Mouse (Mus musculus): ENCODE measurements around the gene Gm37240. TPM values are rescaled to one million over a fixed set of nuclear protein-coding genes. Genes with fewer than 3 reads are reported as not detected.

The Gm37240 gene
- polyA plus RNA-seq, 1 experiment: 1.9 TPM

DNA sequence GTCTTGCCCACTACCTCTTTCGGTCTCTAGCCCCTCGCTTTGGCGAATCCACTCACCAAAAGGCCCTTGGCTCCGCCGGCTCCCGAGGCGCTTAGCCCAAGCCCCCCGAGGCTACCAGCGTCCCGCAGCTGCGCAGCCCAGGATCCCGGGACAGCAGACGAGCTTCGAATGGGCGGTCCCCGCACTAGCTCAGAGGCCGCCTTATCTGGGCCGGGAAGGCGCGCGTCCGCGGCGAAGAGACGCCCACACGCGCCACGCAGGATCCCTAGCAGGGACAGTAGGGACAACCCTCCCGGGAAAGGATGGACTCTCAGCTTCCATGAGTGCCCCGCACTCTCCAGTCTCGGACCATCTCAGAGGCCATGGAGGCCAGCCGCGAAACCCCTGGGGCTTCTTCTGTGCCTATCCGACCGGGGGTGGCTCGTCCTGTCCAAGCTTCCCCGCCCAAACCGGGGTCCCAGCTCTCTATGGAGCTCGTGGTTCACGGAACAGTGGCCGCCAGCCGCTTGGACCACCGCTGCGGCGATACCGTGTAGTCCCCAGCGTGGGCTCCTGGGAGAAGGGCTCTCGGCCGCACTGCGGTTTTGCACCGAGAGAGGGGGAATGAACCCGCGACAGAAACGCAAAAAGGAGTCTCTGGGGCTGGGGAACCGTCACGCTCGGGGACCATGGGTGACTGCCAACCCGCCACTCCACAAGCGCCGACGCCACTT lies 1407.9 kb downstream of the Gm37240 start:
- peak; percentile 58 for TF ChIP-seq POLR2A (IDR thresholded peaks at IDR 0.05; ENCODE audit: low read depth, low read length)
- no peak for TF ChIP-seq CTCF (IDR thresholded peaks at IDR 0.05; ENCODE audit: borderline replicate concordance, insufficient read depth, low read length)
- Histone ChIP-seq H3K27ac (ENCODE audit: insufficient read depth, low read length) (no peak overlapping the region), H3K4me3 (ENCODE audit: insufficient read depth, low read length) (peak overlapping the region; percentile 69), H3K4me1 (ENCODE audit: control insufficient read depth, insufficient read depth, low read length) (0 out of 2 replicates have a peak, but pooled peaks cover 4% of the 10 kb centered on the region)

DNA sequence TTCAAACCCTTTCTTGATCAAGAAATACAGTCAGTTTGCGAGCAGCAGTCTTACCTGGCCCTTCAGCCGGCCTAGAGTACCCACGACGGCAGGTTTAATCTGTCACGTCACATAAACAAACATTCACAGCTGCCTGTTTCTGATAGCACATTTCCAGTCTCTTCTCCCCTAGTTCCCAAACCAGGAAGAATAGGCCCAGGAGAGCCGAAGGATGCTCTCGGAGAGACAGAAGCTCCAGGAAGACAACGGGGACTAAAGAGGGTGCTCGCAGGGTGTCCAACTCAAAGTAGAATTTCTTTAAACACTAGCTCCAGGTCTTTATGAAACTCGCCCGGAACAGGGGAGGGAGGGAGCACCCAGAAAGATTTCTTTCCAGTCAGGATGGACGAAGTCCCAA lies 1408.4 kb downstream of the Gm37240 start:
- TF ChIP-seq POLR2A (IDR thresholded peaks at IDR 0.05; ENCODE audit: low read depth, low read length): no peak
- TF ChIP-seq CTCF (IDR thresholded peaks at IDR 0.05; ENCODE audit: borderline replicate concordance, insufficient read depth, low read length): no peak
- Histone ChIP-seq H3K4me3 (ENCODE audit: insufficient read depth, low read length) (peak overlapping the region; percentile 69), H3K27ac (ENCODE audit: insufficient read depth, low read length) (no peak overlapping the region), H3K4me1 (ENCODE audit: control insufficient read depth, insufficient read depth, low read length) (0 out of 2 replicates have a peak, but pooled peaks cover 4% of the 10 kb centered on the region)

GRCm38 (mm10) chr3:84478195-84478594 lies 1409.1 kb downstream of the Gm37240 start:
- Histone ChIP-seq H3K4me1 (ENCODE audit: control insufficient read depth, insufficient read depth, low read length) (0 out of 2 replicates have a peak, but pooled peaks cover 4% of the 10 kb centered on the region), H3K27ac (ENCODE audit: insufficient read depth, low read length) (no peak overlapping the region), H3K4me3 (ENCODE audit: insufficient read depth, low read length) (peak overlapping the region; percentile 69)
- TF ChIP-seq CTCF (IDR thresholded peaks at IDR 0.05; ENCODE audit: borderline replicate concordance, insufficient read depth, low read length) (no peak), POLR2A (IDR thresholded peaks at IDR 0.05; ENCODE audit: low read depth, low read length) (no peak)

GRCm38 (mm10) chr3:84477498-84477897 lies 1409.8 kb downstream of the Gm37240 start:
- Histone ChIP-seq H3K4me3 (ENCODE audit: insufficient read depth, low read length) (0 out of 2 replicates have a peak overlapping the region, but pooled peaks have one; percentile 69), H3K4me1 (ENCODE audit: control insufficient read depth, insufficient read depth, low read length) (0 out of 2 replicates have a peak, but pooled peaks cover 4% of the 10 kb centered on the region), H3K27ac (ENCODE audit: insufficient read depth, low read length) (no peak overlapping the region)
- no peak for TF ChIP-seq CTCF (IDR thresholded peaks at IDR 0.05; ENCODE audit: borderline replicate concordance, insufficient read depth, low read length)
- no peak for TF ChIP-seq POLR2A (IDR thresholded peaks at IDR 0.05; ENCODE audit: low read depth, low read length)

GRCm38 (mm10) chr3:84474981-84475775 lies 1412.1 kb downstream of the Gm37240 start:
- TF ChIP-seq POLR2A (IDR thresholded peaks at IDR 0.05; ENCODE audit: low read depth, low read length): no peak
- no peak for TF ChIP-seq CTCF (IDR thresholded peaks at IDR 0.05; ENCODE audit: borderline replicate concordance, insufficient read depth, low read length)
- Histone ChIP-seq H3K27ac (ENCODE audit: insufficient read depth, low read length) (no peak overlapping the region), H3K4me3 (ENCODE audit: insufficient read depth, low read length) (no peak overlapping the region), H3K4me1 (ENCODE audit: control insufficient read depth, insufficient read depth, low read length) (0 out of 2 replicates have a peak, but pooled peaks cover 4% of the 10 kb centered on the region)

DNA sequence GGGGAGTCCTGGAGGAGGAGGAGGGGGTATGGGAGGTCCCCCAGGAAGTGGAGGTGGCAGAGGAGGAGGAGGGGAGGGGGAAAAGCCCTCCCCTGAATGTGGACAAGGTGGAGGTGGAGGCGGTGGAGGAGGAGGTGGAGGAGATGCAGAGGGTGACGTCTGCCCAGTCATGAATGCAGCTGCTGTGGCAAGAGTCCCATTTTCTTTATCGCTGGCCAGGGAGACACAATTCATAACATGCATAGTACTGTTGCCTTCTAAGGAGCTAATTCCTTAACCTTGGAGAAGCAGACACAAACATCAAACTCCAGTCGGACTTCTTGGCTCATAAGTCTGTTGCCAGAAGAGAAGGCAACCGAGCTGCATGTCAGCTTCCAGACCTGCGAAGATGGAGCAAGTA lies 1412.9 kb downstream of the Gm37240 start:
- H3K4me3 ChIP-seq (ENCODE audit: insufficient read depth, low read length): no peak overlapping the region
- no peak overlapping the region for H3K27ac ChIP-seq (ENCODE audit: insufficient read depth, low read length)
- 0 out of 2 replicates have a peak, but pooled peaks cover 4% of the 10 kb centered on the region for H3K4me1 ChIP-seq (ENCODE audit: control insufficient read depth, insufficient read depth, low read length)
- no peak for TF ChIP-seq CTCF (IDR thresholded peaks at IDR 0.05; ENCODE audit: borderline replicate concordance, insufficient read depth, low read length)
- TF ChIP-seq POLR2A (IDR thresholded peaks at IDR 0.05; ENCODE audit: low read depth, low read length): no peak

DNA sequence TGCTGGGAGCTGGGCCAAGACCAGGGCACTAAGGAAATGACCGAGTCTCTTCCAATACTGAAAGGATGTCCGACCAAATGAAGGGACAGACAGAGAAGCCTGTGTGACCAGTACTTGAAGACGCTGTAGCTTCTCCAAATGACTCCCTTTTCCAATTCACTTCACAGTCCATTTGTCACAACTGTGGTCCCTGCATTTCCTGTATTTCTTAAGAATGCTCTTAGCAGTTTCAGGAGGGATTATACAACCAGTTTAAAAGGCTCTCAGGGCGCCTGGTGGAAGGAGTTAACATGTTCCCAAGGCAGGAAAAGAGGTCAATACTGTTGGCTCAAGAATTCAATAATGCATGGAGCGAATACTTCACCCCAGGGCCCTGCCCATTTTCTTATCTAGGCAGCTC lies 1414.4 kb downstream of the Gm37240 start:
- Histone ChIP-seq H3K27ac (ENCODE audit: insufficient read depth, low read length) (no peak overlapping the region), H3K4me3 (ENCODE audit: insufficient read depth, low read length) (no peak overlapping the region), H3K4me1 (ENCODE audit: control insufficient read depth, insufficient read depth, low read length) (0 out of 2 replicates have a peak, but pooled peaks cover under 1% of the 10 kb centered on the region)
- TF ChIP-seq CTCF (IDR thresholded peaks at IDR 0.05; ENCODE audit: borderline replicate concordance, insufficient read depth, low read length) (no peak), POLR2A (IDR thresholded peaks at IDR 0.05; ENCODE audit: low read depth, low read length) (no peak)

DNA sequence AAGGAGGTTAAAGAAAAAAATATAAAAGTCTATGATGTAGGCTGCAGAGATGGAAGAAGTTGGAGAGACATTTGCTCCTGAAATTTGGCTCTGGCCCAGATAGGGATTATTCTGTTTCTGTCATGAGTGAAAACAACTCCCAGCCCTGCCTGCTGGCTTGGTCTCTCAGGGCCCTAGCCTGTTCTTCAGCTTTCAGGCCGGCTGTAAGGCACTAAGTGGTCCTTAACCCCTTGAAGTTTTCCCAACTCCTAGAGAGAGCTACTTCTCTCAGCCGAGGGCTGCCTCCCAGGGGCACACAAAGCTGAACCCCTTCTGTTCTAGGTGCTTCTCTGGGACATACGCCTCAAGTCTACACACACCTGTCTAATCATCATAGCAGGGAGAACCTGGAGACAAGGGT lies 1414.8 kb downstream of the Gm37240 start:
- Histone ChIP-seq H3K27ac (ENCODE audit: insufficient read depth, low read length) (no peak overlapping the region), H3K4me1 (ENCODE audit: control insufficient read depth, insufficient read depth, low read length) (peaks cover 4% of the 10 kb centered on the region), H3K4me3 (ENCODE audit: insufficient read depth, low read length) (no peak overlapping the region)
- TF ChIP-seq POLR2A (IDR thresholded peaks at IDR 0.05; ENCODE audit: low read depth, low read length) (no peak), CTCF (IDR thresholded peaks at IDR 0.05; ENCODE audit: borderline replicate concordance, insufficient read depth, low read length) (no peak)

- Histone ChIP-seq H3K4me1 (ENCODE audit: control insufficient read depth, insufficient read depth, low read length) (peaks cover 5% of the 10 kb centered on the region), H3K27ac (ENCODE audit: insufficient read depth, low read length) (no peak overlapping the region), H3K4me3 (ENCODE audit: insufficient read depth, low read length) (no peak overlapping the region)
- TF ChIP-seq POLR2A (IDR thresholded peaks at IDR 0.05; ENCODE audit: low read depth, low read length) (no peak), CTCF (IDR thresholded peaks at IDR 0.05; ENCODE audit: borderline replicate concordance, insufficient read depth, low read length) (no peak)
Measured at GRCm38 (mm10) chr3:84471146-84471545, 1416.2 kb downstream of the Gm37240 start.

DNA sequence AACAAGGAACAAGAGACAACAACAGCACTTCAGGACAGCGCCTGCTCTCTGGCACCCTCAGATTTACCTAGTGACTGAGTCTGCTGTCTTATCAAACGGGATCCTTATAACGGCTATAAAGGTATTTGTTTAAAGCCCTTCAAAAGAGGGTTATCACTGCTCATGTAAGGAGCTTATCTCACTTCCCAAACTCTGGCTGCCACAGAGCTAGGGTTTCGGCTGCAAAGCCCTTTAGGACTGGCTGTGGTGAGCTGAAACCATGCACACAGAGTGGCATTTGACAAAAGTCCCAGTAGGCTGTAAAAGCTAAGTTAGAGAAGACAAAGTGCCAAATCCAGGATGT lies 1419.2 kb downstream of the Gm37240 start:
- H3K4me3 ChIP-seq (ENCODE audit: insufficient read depth, low read length): no peak overlapping the region
- H3K27ac ChIP-seq (ENCODE audit: insufficient read depth, low read length): no peak overlapping the region
- TF ChIP-seq CTCF (IDR thresholded peaks at IDR 0.05; ENCODE audit: borderline replicate concordance, insufficient read depth, low read length): no peak
- no peak for TF ChIP-seq POLR2A (IDR thresholded peaks at IDR 0.05; ENCODE audit: low read depth, low read length)
- peaks cover 5% of the 10 kb centered on the region for H3K4me1 ChIP-seq (ENCODE audit: control insufficient read depth, insufficient read depth, low read length)
